Mouse (Mus musculus) hindbrain, embryonic 11.5 days (tissue): Measurements from ENCODE around the gene 2310057M21Rik. TPM values are rescaled to one million over a fixed set of nuclear protein-coding genes. Genes with fewer than 3 reads are reported as not detected.

ENCODE experiments used
- ATAC-seq: fragments of 200-750 bp; cut with Nextera tagmentation; 2 replicates; pipeline ENCODE4 v1.8.0; 2017; ENCODE audit warnings: mild to moderate bottlenecking, moderate TSS enrichment, moderate library complexity; ENCODE audit not compliant: low FRiP score
- DNase-seq: peaks from one replicate; pipeline ENCODE4 v3.0.0-alpha.2; 2015; ENCODE audit warnings: low spot score
- H3K27ac ChIP-seq: fragments of 300-500 bp; sonication (generic); 2 replicates; pipeline ENCODE4 v1.5.1; 2014; ENCODE audit warnings: mild to moderate bottlenecking, low read depth, low read length
- H3K27me3 ChIP-seq: fragments of 300-500 bp; sonication (generic); 2 replicates; pipeline ENCODE4 v1.6.1; 2014; ENCODE audit warnings: mild to moderate bottlenecking, low read length, moderate library complexity, mixed read lengths; ENCODE audit not compliant: control insufficient read depth, insufficient read depth
- H3K36me3 ChIP-seq: fragments of 300-500 bp; sonication (generic); 2 replicates; pipeline ENCODE4 v1.6.1; 2014; ENCODE audit warnings: mild to moderate bottlenecking, low read length, moderate library complexity, mixed read lengths; ENCODE audit not compliant: control insufficient read depth, insufficient read depth
- H3K4me1 ChIP-seq: fragments of 300-500 bp; sonication (generic); replicated peaks from 2 replicates; pipeline ENCODE4 v1.6.1; 2014; ENCODE audit warnings: low read length, mixed read lengths; ENCODE audit not compliant: control insufficient read depth, insufficient read depth
- H3K4me2 ChIP-seq: fragments of 300-500 bp; sonication (generic); replicated peaks from 2 replicates; pipeline ENCODE4 v1.6.1; 2014; ENCODE audit warnings: mild to moderate bottlenecking, low read depth, low read length
- H3K4me3 ChIP-seq: fragments of 300-500 bp; sonication (generic); 2 replicates; pipeline ENCODE4 v1.5.1; 2014; ENCODE audit warnings: low read depth, low read length
- H3K9ac ChIP-seq: fragments of 300-500 bp; sonication (generic); 2 replicates; pipeline ENCODE4 v1.6.1; 2014; ENCODE audit warnings: low read depth, low read length
- H3K9me3 ChIP-seq: fragments of 300-500 bp; sonication (generic); 2 replicates; pipeline ENCODE4 v1.6.1; 2016; ENCODE audit warnings: low read length; ENCODE audit not compliant: control insufficient read depth
- WGBS: fragments of 180-500 bp; shearing (Covaris S2); extraction: QIAGEN DNeasy Blood & Tissue Kit; methylation state at CpG from one replicate; pipeline ENCODE4 v1.1.7; 2014; 5-methylcytosine and 5-hydroxymethylcytosine counted together
- polyA plus RNA-seq: library from polyadenylated mRNA; unstranded; fragments of >200 nt; fragmentation: Nextera tagmentation; extraction: Ambion mirVana; gene quantifications from 2 replicates; pipeline ENCODE4 v1.2.1, GENCODE M21; 2014

2310057M21Rik gene
- polyA plus RNA-seq, 1 experiment from 2014 or later: 22.5 TPM

- no peaks in the 10 kb centered on the region for H3K36me3 ChIP-seq
- no peak within 1 kb of the TSS for H3K9ac ChIP-seq
- H3K9me3 ChIP-seq: no peaks in the 10 kb centered on the region
- DNase-seq (no peak), ATAC-seq (no peak)
- H3K4me3 ChIP-seq: no peak within 1 kb of the TSS
- no peak within 1 kb of the TSS for H3K27ac ChIP-seq
- WGBS: 45% methylated on average over 1 of the region's 1 CpGs
- H3K27me3 ChIP-seq: no peaks in the 10 kb centered on the region
- no peaks in the 10 kb centered on the region for H3K4me1 ChIP-seq
- no peak within 1 kb of the TSS for H3K4me2 ChIP-seq
Measured at GRCm38 (mm10) chr7:131333564-131333963, 29.0 kb downstream of the 2310057M21Rik start, which contains the start of gene Fam24a. Gene Fam24a, plus strand, starts transcription at chr7:131333864.

- no peak overlapping the region for H3K9ac ChIP-seq
- H3K4me2 ChIP-seq: no peak overlapping the region
- no peaks in the 10 kb centered on the region for H3K27me3 ChIP-seq
- H3K4me1 ChIP-seq: no peaks in the 10 kb centered on the region
- H3K27ac ChIP-seq: no peak overlapping the region
- ATAC-seq (no peak), DNase-seq (no peak)
- H3K4me3 ChIP-seq: no peak overlapping the region
- 84% methylated on average over 2 of the region's 2 CpGs for WGBS
- H3K9me3 ChIP-seq: no peaks in the 10 kb centered on the region
- no peaks in the 10 kb centered on the region for H3K36me3 ChIP-seq
Measured at GRCm38 (mm10) chr7:131331688-131332087, 30.9 kb downstream of the 2310057M21Rik start.

- 93% methylated on average over 5 of the region's 5 CpGs for WGBS
- Histone ChIP-seq H3K9ac (no peak within 1 kb of the TSS), H3K9me3 (no peaks in the 10 kb centered on the region), H3K27me3 (no peaks in the 10 kb centered on the region), H3K27ac (no peak within 1 kb of the TSS), H3K4me2 (no peak within 1 kb of the TSS), H3K36me3 (no peaks in the 10 kb centered on the region), H3K4me3 (no peak within 1 kb of the TSS), H3K4me1 (no peaks in the 10 kb centered on the region)
- ATAC-seq (no peak), DNase-seq (no peak)
Measured at GRCm38 (mm10) chr7:131329416-131329815, 33.1 kb downstream of the 2310057M21Rik start, which contains the start of gene Fam24b. Gene Fam24b, minus strand, starts transcription at chr7:131329516.

GRCm38 (mm10) chr7:131327054-131327453, 35.5 kb downstream of the 2310057M21Rik start:
- H3K4me3 ChIP-seq: no peak overlapping the region
- H3K4me1 ChIP-seq: no peaks in the 10 kb centered on the region
- H3K9ac ChIP-seq: no peak overlapping the region
- WGBS: 86% methylated on average over 5 of the region's 5 CpGs
- ATAC-seq (no peak), DNase-seq (no peak)
- H3K36me3 ChIP-seq: no peaks in the 10 kb centered on the region
- no peaks in the 10 kb centered on the region for H3K27me3 ChIP-seq
- H3K4me2 ChIP-seq: no peak overlapping the region
- H3K9me3 ChIP-seq: no peaks in the 10 kb centered on the region
- no peak overlapping the region for H3K27ac ChIP-seq

GRCm38 (mm10) chr7:131322192-131322591, 40.4 kb downstream of the 2310057M21Rik start, which contains the start of gene Cuzd1:
Gene Cuzd1, minus strand, starts transcription at chr7:131322292.
- no peak within 1 kb of the TSS for H3K27ac ChIP-seq
- no peaks in the 10 kb centered on the region for H3K4me1 ChIP-seq
- no peaks in the 10 kb centered on the region for H3K36me3 ChIP-seq
- H3K9ac ChIP-seq: no peak within 1 kb of the TSS
- no peak within 1 kb of the TSS for H3K4me3 ChIP-seq
- WGBS: 81% methylated on average over 2 of the region's 2 CpGs
- H3K27me3 ChIP-seq: no peaks in the 10 kb centered on the region
- DNase-seq (no peak), ATAC-seq (no peak)
- H3K9me3 ChIP-seq: no peaks in the 10 kb centered on the region
- H3K4me2 ChIP-seq: no peak within 1 kb of the TSS

GRCm38 (mm10) chr7:131318340-131318739, 44.2 kb downstream of the 2310057M21Rik start:
- Histone ChIP-seq H3K27ac (no peak overlapping the region), H3K9ac (no peak overlapping the region), H3K4me3 (no peak overlapping the region), H3K27me3 (no peaks in the 10 kb centered on the region), H3K4me1 (no peaks in the 10 kb centered on the region), H3K36me3 (no peaks in the 10 kb centered on the region), H3K9me3 (no peaks in the 10 kb centered on the region), H3K4me2 (no peak overlapping the region)
- ATAC-seq: no peak
- no peak for DNase-seq
- 77% methylated on average over 5 of the region's 7 CpGs for WGBS

- Histone ChIP-seq H3K9ac (no peak overlapping the region), H3K4me3 (no peak overlapping the region), H3K36me3 (no peaks in the 10 kb centered on the region), H3K27ac (no peak overlapping the region), H3K4me1 (no peaks in the 10 kb centered on the region), H3K9me3 (no peaks in the 10 kb centered on the region), H3K4me2 (no peak overlapping the region), H3K27me3 (no peaks in the 10 kb centered on the region)
- 74% methylated on average over 12 of the region's 12 CpGs for WGBS
- ATAC-seq (no peak), DNase-seq (no peak)
Measured at GRCm38 (mm10) chr7:131317587-131317986, 45.0 kb downstream of the 2310057M21Rik start.

GRCm38 (mm10) chr7:131314493-131314892, 48.1 kb downstream of the 2310057M21Rik start:
- no peaks in the 10 kb centered on the region for H3K27me3 ChIP-seq
- H3K27ac ChIP-seq: no peak overlapping the region
- 85% methylated on average over 7 of the region's 7 CpGs for WGBS
- ATAC-seq (no peak), DNase-seq (no peak)
- H3K36me3 ChIP-seq: no peaks in the 10 kb centered on the region
- no peaks in the 10 kb centered on the region for H3K9me3 ChIP-seq
- no peaks in the 10 kb centered on the region for H3K4me1 ChIP-seq
- no peak overlapping the region for H3K9ac ChIP-seq
- H3K4me2 ChIP-seq: no peak overlapping the region
- no peak overlapping the region for H3K4me3 ChIP-seq

GRCm38 (mm10) chr7:131306733-131307132, 55.8 kb downstream of the 2310057M21Rik start:
- 81% methylated on average over 5 of the region's 5 CpGs for WGBS
- DNase-seq: no peak
- no peak overlapping the region for H3K4me2 ChIP-seq

More at GRCm38 (mm10) chr7:131306733-131307132, 55.8 kb downstream of the 2310057M21Rik start:
- no peaks in the 10 kb centered on the region for H3K27me3 ChIP-seq
- no peaks in the 10 kb centered on the region for H3K4me1 ChIP-seq
- no peak overlapping the region for H3K9ac ChIP-seq
- no peaks in the 10 kb centered on the region for H3K36me3 ChIP-seq
- H3K27ac ChIP-seq: no peak overlapping the region
- no peak for ATAC-seq
- H3K4me3 ChIP-seq: no peak overlapping the region
- no peaks in the 10 kb centered on the region for H3K9me3 ChIP-seq
